Mouse (Mus musculus): Measurements from ENCODE around the gene Pink1.

Pink1 gene

DNA sequence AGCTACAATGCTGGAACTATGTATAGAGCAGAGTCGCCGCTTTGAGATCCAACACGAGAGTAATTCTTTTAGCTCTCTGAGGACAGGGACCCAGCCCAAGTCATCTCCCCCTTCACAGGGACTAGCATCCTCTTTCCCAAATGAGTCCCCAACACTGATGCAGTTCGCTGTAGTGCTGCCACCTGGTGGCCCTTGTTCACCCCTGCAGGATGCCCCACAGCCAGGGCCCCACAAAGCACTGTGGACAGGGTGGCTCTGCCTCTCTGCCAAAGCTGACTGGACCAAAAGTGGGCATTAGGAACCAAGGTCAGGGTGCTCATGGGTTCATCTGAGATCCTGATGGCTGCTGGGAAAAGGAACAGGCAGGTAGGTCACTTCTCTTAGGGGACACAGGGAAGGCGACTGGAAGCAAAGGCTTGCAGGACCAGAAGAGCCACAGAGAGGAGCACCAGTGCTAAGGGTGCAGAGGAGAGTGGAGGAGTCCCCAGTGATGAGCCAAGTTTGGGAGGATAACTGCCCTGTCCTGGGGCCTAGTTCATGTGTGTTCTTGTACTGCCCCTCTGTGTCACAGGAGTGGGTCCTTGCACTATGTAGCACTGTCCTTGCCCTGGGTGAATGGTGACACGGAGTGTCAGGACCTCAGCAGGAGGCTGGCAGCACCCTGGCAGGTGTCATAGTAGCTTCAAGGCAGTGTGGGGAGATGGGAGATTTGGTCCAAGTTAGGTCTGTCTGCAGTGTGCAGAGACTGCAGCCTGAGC lies 7.4 kb downstream of the Pink1 start:
- no peak for ATAC-seq (ENCODE audit: insufficient number of reproducible peaks, low FRiP score, low TSS enrichment)

GRCm38 (mm10) chr4:138316369-138316768 lies 9.7 kb downstream of the Pink1 start:
- ATAC-seq (ENCODE audit: insufficient number of reproducible peaks, low FRiP score, low TSS enrichment) = no peak

- no peak for ATAC-seq (ENCODE audit: insufficient number of reproducible peaks, low FRiP score, low TSS enrichment)
Observed at GRCm38 (mm10) chr4:138315781-138316180, 10.3 kb downstream of the Pink1 start.

GRCm38 (mm10) chr4:138313795-138314194 lies 12.3 kb downstream of the Pink1 start:
- ATAC-seq (ENCODE audit: insufficient number of reproducible peaks, low FRiP score, low TSS enrichment) = no peak

DNA sequence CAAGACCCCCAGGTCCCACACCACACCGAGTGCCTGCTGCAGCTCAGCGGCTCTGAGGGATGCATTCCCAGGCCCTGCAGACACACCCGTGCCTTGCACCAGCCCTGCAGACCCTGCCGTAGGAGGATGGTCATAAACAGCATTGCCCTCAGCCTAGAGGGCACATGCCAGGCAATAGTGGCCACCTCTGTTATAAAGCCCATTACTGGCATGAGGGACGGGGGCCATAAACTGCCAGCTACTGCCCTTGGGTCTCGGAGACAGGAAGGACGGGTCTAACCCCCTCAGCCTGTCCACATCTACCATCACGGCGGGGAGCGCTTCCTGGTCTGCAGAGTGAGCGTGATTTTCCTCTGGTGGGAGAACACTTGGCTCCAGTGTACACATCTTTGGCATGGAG lies 13.1 kb downstream of the Pink1 start:
- ATAC-seq (ENCODE audit: insufficient number of reproducible peaks, low FRiP score, low TSS enrichment) = no peak

DNA sequence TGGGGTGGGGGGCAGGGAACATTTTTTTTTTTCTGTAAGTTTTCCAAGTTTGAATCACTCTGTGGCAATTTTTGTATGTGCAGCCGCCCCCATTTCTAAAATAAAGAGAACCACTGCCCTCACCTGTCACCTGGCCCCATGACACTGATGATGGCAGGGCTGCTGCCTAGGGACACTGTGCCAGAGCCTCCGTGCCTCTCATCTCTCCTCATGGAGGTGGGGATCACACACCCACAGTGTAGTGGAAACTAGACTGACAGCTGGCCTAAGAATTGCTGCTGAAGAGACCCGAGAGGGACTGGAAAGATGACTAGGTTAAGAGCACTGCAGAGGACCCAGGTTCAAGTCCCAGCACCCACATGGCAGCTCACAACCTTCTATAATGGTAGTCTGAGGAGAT lies 14.0 kb downstream of the Pink1 start:
- no peak for ATAC-seq (ENCODE audit: insufficient number of reproducible peaks, low FRiP score, low TSS enrichment)

DNA sequence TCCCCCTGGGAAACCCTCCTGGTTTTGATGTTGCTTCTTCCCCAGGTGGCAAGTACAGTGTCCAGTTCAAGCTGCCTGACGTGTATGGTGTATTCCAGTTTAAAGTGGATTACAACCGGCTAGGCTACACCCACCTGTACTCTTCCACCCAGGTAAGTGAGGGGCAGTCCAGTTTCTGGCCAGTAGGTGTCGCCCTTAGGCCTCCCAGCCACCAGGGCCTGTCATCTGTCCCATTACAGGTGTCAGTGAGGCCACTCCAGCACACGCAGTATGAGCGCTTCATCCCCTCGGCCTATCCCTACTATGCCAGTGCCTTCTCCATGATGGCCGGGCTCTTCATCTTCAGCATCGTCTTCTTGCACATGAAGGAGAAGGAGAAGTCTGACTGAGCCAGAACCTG lies 14.5 kb downstream of the Pink1 start:
- peak; percentile 39 for ATAC-seq (ENCODE audit: insufficient number of reproducible peaks, low FRiP score, low TSS enrichment)

- no peak for ATAC-seq (ENCODE audit: insufficient number of reproducible peaks, low FRiP score, low TSS enrichment)
Observed at GRCm38 (mm10) chr4:138310311-138310910, 15.7 kb downstream of the Pink1 start.

DNA sequence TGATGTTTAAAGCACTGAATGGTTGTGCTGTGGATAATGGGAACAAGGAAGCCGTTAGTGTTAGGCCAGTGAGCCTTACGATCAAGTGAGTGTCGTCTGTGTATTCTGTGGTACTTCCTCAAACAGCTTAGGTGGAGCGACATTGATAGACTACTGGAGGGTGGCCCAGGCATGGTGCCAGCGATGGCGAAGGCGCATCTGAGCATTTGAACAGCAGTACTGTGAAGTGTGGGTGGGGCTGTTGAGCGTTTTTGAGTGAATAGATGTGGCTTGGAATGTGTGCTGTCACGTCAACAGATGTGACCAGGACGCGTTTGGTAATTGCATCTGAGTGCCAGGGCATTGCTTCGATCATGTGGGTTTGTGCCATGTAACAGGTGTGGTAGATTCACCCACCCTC lies 18.4 kb downstream of the Pink1 start:
- ATAC-seq (ENCODE audit: insufficient number of reproducible peaks, low FRiP score, low TSS enrichment) = no peak

GRCm38 (mm10) chr4:138307025-138307424 lies 19.1 kb downstream of the Pink1 start:
- no peak for ATAC-seq (ENCODE audit: insufficient number of reproducible peaks, low FRiP score, low TSS enrichment)

- ATAC-seq (ENCODE audit: insufficient number of reproducible peaks, low FRiP score, low TSS enrichment) = peak; percentile 92
Observed at GRCm38 (mm10) chr4:138304340-138305104, 21.6 kb downstream of the Pink1 start, which contains the start of gene Ddost. Ddost (plus strand) TSS chr4:138304730.

DNA sequence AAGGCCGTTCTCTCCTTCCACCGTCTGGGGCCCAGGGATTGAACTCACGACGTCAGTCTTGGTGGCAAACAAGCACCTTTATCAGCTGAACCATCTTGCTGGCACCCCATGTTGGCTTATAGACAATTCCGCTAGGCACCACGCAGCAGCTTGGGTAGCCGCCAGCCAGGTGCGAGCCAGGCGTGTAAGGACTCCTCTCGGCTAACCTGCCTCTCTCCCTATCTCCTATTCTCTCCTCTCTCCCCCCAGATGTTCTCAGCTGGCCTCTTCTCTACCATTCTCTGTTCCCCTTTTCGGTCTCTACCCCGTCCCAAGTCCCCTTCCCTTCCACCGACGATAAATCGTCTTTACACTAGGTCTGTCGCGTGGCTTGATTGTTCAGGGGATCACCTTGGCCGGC lies 22.4 kb downstream of the Pink1 start:
- ATAC-seq (ENCODE audit: insufficient number of reproducible peaks, low FRiP score, low TSS enrichment) = no peak

DNA sequence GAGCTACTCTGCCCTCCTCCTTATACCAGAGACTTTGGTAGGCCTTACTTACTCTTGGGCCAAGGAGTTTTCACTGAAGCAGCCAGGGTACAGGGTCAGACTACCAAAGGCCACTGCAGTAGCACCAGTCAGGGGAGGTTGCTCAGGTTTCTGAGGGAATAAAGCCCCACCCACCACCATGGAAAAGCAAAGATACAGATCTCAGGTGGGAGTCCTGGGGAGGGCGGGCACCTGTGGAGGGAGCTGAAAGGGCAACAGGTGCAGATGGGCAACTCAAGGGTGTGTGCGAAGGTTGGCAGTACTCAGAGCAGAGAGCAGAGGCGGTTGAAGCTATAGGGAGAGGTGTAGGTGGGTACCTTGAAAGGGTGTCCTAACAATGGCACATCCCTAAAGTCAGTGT lies 23.1 kb downstream of the Pink1 start:
- ATAC-seq (ENCODE audit: insufficient number of reproducible peaks, low FRiP score, low TSS enrichment) = no peak

- no peak for ATAC-seq (ENCODE audit: insufficient number of reproducible peaks, low FRiP score, low TSS enrichment)
Observed at GRCm38 (mm10) chr4:138301271-138301780, 24.8 kb downstream of the Pink1 start.

- ATAC-seq (ENCODE audit: insufficient number of reproducible peaks, low FRiP score, low TSS enrichment) = no peak
Observed at GRCm38 (mm10) chr4:138293949-138294550, 32.1 kb downstream of the Pink1 start.

GRCm38 (mm10) chr4:138293261-138293948 lies 32.7 kb downstream of the Pink1 start:
- no peak for ATAC-seq (ENCODE audit: insufficient number of reproducible peaks, low FRiP score, low TSS enrichment)

DNA sequence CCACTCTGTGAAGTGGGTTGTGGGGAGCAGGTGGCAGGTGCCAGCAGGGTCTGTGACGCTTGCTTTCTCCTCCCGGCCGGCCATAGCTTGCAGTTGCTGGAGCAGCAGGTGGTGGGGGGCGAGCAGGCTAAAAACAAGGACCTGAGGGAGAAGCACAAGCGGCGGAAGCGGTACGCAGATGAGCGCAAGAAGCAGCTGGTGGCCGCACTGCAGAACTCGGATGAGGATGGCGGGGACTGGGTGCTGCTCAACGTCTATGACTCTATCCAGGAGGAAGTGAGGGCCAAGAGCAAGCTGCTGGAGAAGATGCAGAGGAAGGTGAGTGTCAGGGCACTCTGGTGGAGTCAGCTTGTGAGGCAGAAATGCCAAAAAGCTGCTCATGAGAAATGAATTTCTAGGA lies 34.1 kb downstream of the Pink1 start:
- no peak for ATAC-seq (ENCODE audit: insufficient number of reproducible peaks, low FRiP score, low TSS enrichment)

- ATAC-seq (ENCODE audit: insufficient number of reproducible peaks, low FRiP score, low TSS enrichment) = no peak
Observed at GRCm38 (mm10) chr4:138288691-138289090, 37.4 kb downstream of the Pink1 start.

- no peak for ATAC-seq (ENCODE audit: insufficient number of reproducible peaks, low FRiP score, low TSS enrichment)
Observed at GRCm38 (mm10) chr4:138286411-138286810, 39.7 kb downstream of the Pink1 start.

- peak; percentile 81 for ATAC-seq (ENCODE audit: insufficient number of reproducible peaks, low FRiP score, low TSS enrichment)
Observed at GRCm38 (mm10) chr4:138282834-138283233, 43.3 kb downstream of the Pink1 start.

Data from cerebellum, adult (tissue).